Mouse (Mus musculus) embryo, embryonic 11 days (tissue): ENCODE measurements around the gene Gm17542.
"Not testable (repeated sequence)": the region's sequence is repeated elsewhere in the genome, so short reads cannot be mapped to it uniquely, and the experiment has no call there.

Experiments used
- DNase-seq: peaks from one replicate; pipeline ENCODE4 v3.0.0-alpha.2; 2015

Gene Gm17542

DNA sequence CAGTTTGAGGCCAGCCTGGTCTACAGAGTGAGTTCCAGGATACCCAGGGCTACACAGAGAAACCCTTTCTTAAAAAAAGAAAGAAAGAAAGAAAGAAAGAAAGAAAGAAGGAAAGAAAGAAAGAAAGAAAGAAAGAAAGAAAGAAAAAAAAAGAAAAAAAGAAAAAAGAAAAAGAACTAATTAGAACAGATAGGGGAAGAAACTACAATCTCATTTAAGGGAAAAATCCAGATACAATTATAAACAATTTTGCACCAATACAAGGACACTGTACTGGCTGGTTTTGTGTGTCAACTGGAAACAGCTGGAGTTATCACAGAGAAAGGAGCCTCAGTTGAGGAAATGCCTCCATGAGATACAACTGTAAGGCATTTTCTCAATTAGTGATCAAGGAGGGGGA is at the start of gene Gm17542:
TSS of gene Gm17542 (minus strand) at position 101 of the 400 bp plus-strand sequence.
- not testable (repeated sequence) for DNase-seq

DNA sequence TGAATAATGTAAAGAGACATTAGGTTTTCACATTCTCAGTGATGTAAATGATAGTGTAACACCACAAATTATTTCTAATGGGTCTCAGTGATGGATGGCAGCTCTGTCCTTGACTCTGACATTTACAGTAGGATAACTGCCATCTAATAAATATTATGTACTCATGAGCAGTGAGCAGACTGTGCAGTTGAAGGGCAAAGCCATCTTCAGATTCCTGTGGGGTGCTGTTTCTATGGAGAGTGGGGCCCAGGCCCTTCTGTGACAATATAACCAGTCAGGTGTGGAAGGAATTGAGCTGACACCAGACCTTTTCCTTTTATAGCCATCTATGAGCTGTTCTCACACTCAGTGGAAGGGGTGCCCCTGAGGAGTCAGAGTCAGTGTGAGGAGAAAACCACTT is 21.8 kb upstream of the Gm17542 start:
- no peak for DNase-seq

DNA sequence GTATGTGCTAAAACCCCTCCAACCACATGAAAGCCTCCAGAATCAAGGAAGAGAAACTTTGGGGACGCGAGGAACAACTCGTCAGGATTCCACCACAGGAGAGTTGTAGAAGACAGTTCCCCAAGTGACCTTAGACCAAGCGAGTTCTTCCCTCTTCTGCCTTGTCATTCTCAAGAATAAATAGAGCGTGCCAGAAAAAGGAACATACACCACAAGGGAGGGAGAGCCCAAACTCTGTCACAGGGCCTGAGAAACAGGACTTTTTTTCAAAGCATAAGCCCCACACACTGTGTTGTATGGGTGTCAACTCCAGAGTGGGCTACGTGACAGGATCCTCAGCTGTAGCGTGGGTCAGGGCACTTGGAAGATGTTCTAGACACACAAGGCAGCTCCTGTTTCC is 20.1 kb upstream of the Gm17542 start:
- DNase-seq, result no peak

DNA sequence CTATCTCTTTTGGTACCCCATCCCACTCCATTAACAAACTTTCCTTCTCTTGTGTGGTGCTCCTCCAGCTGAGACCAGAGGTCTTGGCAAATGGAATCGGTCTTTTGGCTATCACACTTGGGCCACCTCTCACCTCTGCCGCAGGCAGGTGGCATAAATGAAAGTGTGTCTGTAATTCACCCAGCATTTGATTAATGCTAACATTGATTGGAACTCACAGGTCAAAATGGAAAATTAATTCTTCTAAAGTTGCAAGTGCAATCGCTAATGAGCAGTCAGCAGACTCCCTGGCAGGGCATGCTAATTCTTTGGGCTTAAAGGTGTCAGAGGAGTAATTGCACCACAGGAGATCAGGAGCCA is 3.2 kb downstream of the Gm17542 start:
- no peak for DNase-seq

DNA sequence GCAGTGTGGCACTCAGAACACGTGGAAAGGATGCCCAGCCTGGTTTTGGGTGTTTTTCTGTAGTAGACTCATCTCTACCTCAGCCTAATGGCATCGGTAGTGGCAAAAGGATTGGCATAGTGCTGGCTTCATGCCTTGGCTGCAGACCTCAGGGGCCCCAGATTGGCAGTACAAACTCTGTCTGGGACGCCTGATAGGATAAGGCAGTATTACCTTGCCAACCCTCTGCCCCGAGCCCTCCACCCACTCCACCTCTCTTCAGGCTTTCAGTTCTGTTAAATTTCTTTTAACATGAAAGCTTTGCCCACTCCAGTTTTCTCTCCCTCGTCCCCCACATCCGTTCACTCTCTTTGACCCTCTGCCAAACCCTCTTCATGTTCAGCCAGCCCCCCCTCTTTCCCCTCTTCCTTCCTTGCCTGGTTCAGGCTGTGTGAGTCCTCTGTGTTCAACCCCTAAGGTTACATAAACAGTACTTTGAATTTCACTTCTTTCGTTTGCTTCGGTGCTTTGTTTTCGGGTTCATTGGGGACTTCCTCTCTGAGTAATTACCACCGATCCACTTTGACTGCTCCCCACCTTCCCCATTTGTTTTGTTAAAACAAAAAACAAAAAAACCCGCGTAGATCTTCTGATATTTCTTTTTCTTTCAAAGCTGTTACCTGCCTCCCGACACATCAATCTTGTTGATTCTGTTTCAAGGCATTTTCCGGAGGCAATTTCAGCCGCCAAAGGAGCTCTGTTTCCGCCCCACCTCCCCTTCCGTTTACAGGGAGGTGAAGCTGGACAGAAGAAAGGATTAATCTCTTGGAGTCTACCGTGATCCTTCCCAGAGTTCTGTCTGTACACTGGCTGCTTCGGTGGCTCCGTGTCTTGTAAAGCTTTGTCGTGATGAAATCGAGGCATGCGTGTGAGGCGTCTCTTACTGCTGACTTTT is 3.9 kb downstream of the Gm17542 start:
- peak; percentile 47 for DNase-seq

DNA sequence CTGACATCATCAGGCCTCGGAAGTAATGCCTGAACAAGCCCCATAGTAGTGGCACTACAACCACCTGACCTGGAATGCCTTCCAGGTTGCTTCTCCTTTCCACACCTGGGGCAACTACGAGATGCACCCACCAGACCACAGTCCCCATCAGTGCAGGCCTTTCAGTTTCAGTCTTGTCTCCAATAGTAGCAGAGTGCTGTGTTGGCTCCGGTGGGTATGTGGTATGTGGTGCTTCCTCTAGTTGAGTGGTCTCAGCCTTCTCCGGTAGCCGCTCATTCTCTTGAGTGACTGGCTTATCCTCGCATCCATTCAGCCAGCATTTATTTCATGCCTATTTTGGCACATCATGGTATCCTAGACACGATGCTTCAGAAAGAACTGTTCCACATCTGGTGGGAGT is 4.8 kb downstream of the Gm17542 start:
- no peak for DNase-seq

DNA sequence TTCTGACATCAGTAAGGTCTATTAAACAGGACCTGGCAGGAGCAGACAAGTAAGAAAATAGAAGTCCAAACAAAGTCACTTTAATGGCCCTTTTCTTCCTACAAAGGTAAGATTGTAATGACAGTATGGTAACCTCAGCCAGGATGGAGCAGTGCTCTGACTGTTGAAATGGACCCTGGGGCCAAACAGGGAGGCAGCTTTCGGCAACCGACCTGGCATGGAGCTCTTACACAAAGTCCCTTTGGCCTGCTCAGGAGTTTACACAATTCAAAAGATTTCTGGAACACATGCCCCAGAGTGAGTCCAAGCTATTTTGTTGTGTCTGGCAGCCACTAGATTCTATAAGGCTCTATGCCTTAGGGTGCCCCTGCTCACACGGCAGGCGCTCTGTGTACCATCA is 9.0 kb downstream of the Gm17542 start:
- no peak for DNase-seq

DNA sequence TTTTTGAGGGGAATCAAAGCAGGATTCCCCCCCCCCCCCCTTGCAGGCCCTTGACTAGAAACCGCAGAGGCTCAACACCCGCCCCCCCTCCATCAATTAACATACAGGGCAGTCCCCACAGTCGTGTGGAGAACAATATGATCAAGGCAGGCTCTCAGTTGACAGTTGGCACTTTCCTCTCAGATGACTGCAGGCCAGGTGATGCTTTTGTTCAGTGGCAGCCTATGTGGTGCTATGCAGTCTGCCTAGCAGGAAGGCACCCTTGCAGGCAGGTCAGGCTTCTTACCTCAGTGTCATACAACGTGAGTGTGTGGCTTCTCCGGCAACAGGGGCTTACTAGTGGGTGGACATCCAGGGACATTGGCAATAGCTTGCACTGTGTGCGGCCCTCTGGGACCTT is 17.4 kb downstream of the Gm17542 start:
- no peak for DNase-seq

DNA sequence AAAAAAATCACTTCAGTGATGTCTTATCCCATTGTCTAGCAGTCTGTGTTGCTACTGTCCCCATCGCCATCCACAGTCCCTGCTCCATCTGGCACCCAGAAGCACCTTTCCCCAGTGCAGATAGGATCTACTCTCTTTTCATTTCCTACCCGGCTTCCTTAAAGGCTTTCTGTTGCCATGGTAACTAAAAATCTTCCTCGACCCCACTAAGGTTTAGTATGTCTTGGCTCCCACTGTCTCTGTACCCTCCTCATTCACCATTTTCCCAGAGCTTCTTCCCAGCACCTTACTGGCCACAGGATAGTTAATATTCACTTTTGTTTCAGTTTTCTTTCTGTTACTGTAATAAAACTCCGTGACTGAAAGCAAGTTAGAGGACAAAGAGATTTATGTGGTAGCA is 17.9 kb downstream of the Gm17542 start:
- DNase-seq, result no peak

DNA sequence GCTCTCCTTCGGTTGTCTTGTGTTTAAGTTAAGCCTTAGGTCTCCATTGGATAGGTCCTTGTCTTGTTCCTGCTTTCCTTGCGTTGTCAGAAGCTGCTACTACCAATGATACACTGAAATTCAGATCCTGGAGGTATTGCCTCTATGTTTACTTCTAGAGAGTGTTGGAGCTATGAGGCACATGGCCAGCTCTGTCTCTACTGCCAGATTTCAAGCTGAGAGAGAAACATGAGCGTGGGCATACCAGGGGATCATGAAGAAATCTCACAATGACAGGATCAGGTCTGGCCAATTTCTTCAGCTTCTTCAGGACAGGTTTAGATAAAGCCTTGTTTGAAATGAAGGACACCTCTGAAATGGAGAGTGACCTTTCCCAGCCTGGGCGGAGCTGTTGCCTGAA is 19.1 kb downstream of the Gm17542 start:
- no peak for DNase-seq

DNA sequence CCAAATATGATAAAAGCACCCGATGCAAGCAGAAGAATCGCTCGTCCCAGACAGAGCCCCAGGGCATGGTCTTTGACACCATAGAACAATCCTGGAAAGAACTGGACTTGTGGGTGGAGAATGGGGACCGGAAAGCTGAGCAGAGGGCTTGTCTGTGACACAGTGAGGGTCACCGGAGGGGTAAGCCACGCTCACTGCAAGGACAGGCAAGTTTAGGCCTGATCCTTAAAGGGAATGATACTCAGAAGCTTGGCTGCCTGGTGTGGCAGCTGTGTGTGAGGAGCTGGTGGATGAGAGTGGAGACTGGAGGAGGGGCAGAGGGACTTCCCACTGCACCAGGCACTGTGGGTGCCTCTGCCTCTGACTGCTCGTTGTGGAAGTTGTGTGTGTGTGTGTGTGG is 27.0 kb downstream of the Gm17542 start:
- DNase-seq, result no peak

DNA sequence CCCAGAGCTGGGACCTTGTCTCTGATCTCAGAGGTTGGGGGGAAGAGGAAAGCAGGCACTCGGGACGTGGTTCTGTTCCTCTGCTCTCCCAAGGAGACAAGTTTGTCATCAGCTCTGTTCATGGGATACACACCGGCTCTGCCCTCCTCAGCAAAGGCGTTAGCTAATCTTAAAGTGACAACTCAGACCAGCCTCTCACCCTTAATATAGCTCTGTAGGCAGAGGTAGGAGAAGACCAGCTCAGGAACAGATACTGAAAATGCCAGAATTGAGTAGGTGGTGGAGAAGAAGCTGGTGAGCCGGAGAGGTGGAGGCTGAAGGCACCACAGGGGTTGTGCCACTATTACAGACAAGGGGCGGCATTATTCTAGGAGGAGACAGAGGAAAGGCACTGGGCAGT is 38.7 kb downstream of the Gm17542 start:
- no peak for DNase-seq

DNA sequence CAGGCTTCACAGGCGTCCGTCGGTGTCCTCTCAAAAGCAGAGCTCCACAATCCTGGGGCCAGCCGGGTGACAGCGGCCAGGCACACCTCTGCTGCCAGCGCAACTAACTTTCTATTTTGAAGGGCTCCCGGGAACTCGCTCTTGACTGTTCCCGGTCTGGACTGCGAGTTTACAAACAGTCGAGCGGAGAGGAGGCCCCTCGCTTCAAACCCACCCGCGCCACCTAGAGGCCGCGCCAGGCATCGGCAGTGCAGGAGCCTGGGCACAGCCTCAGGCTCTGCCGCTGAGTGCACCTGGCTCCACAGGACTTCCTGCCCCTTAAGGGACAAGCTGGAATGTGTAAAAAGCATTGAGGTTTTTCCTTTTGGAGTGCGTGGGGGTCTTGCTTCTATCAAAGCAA is 42.5 kb downstream of the Gm17542 start, which contains the start of gene Edar:
TSS of gene Edar (minus strand) at position 122 of the 400 bp plus-strand sequence.
- peak; percentile 89 for DNase-seq

DNA sequence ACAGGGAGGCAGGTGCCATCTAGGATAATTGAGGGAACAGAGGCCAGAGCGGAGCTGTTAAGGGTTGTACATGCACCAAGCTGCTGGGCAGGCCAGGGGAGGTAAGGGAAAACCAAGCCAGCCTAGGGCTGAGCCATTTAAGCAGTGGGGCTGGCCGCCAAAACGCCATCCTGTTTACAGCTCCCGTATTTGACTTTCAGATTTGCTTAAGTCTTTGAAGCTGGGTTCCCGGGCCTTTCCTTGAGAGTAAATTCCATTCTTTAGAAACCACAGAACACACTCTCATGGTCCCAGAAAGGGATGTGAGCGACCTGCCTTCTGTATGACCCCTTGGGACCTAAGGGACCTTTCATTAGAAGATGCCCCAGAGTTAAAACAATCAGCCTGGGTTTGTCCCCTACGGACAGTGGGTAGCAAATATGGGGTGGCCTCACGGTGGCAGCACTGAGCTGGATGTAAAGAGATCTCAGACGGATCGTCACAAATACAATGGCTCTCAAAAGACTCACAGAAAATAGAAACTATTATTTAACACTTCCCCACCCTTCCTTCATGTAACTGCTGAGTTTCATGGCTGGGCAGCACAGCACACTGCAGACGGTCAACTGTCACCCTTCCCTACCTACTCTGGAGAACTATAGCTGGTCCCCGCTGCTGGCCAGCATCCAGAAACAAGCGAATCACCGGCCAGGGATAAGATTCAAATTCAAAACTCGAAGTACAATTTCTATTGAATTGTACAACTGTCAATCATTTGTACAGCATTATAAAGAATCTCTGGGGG is 44.5 kb downstream of the Gm17542 start:
- peak; percentile 78 for DNase-seq

DNA sequence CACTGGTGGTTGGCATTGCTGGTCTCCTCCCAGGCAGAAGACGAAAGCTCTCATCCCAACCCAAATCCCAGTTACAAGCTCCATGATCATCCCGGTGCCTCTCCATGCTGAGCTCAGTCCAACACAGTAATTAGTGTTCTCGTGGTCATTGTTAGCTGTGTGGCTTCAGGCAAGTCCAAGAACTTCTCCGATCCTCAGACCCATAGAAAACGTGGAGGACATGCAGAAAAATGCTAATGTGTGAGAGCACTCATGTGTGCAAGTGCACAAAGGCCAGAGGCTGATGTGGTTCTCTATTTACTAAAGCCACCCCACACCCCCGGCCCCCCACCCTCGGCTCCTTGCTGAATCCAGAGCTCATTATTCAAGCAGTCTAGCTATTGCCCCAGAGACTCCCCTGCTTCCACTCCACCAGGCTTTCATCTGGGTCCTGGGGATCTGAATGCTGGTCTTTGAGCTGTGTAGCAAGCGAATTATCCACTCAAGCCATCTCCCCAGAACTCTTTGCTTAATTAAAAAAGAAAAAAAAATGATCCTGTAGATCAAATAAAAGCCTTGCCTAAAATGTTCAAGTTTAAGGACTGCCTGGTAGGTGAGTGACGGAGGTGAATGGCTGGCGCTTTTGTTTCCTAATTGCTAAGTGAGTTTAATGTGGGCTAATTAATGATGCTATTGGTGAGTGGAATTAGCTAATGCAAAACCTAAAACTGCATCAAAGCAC is 45.3 kb downstream of the Gm17542 start:
- peak; percentile 31 for DNase-seq

DNA sequence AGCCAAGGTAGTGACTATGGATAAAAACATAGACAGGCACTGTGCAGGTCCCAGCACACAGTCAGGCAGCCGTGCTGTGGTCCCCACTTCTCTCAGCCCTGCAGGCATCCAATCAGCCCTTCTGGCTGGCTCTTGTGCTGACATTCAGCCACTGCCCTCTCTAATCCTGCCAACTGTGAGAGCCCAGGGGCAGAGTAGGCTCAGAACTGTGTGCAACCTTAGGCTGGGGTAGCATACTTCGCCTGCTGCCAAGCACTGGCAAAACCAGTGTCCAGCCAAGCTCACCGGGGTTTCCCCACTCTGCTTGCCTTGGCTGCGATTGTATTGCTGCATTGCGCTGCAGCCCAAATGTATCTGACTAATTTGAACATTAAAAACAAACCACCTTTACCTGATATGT is 54.1 kb downstream of the Gm17542 start:
- no peak for DNase-seq
